Mouse (Mus musculus): ENCODE data around the gene Htra3. TPM values are rescaled to one million over a fixed set of nuclear protein-coding genes. Genes with fewer than 3 reads are reported as not detected.

The Htra3 gene
- total and polyA plus RNA-seq, 3 experiments, result not detected

GRCm38 (mm10) chr5:35632841-35633240, 46.7 kb downstream of the Htra3 start:
- H3K9me3 ChIP-seq (replicated peaks; ENCODE audit: insufficient read depth, low read length), result no peaks in the 10 kb centered on the region
- no peaks in the 10 kb centered on the region for H3K27me3 ChIP-seq (ENCODE audit: control insufficient read depth in 1 of 2, insufficient read depth in 2 of 2, low read length in 2 of 2)
- no peaks in the 10 kb centered on the region for H3K79me2 ChIP-seq (ENCODE audit: control insufficient read depth, insufficient read depth, low read length, poor library complexity)
- H3K4me1 ChIP-seq (ENCODE audit: control insufficient read depth in 1 of 2, insufficient read depth in 2 of 2, low read length in 2 of 2), result no peaks in the 10 kb centered on the region
- TF ChIP-seq ETS1 (IDR thresholded peaks at IDR 0.05; ENCODE audit: low read depth, low read length), result no peak
- TF ChIP-seq MEF2A (IDR thresholded peaks at IDR 0.05; ENCODE audit: extremely low read depth, insufficient replicate concordance, low read depth, low read length, poor library complexity, severe bottlenecking), result no peak
- TF ChIP-seq NRF1 (IDR thresholded peaks at IDR 0.05; ENCODE audit: insufficient read depth, low read depth, low read length, poor library complexity, severe bottlenecking), result no peak
- no peak for TF ChIP-seq EP300 (IDR thresholded peaks at IDR 0.05; ENCODE audit: low read depth in 1 of 2, low read length in 2 of 2)
- no peak for TF ChIP-seq CHD2 (IDR thresholded peaks at IDR 0.05; ENCODE audit: low read length)
- TF ChIP-seq RAD21 (IDR thresholded peaks at IDR 0.05; ENCODE audit: low read depth, low read length), result no peak
- no peak for TF ChIP-seq POLR2AphosphoS2 (IDR thresholded peaks at IDR 0.05; ENCODE audit: low read length)
- TF ChIP-seq SMC3 (IDR thresholded peaks at IDR 0.05; ENCODE audit: low read depth, low read length), result no peak
- TF ChIP-seq POLR2AphosphoS5 (IDR thresholded peaks at IDR 0.05; ENCODE audit: borderline replicate concordance, low read depth, low read length), result no peak
- TF ChIP-seq HCFC1 (IDR thresholded peaks at IDR 0.05; ENCODE audit: low read depth, low read length), result no peak
- no peak for TF ChIP-seq KAT2A (conservative IDR thresholded peaks at IDR 0.05; ENCODE audit: low read depth, low read length)
- no peak for TF ChIP-seq ZC3H11A (IDR thresholded peaks at IDR 0.05; ENCODE audit: low read depth, low read length)
- no peak for TF ChIP-seq MYB (IDR thresholded peaks at IDR 0.05; ENCODE audit: low read depth, low read length)
- TF ChIP-seq ZMIZ1 (IDR thresholded peaks at IDR 0.05; ENCODE audit: low read depth, low read length), result no peak
- no peak for TF ChIP-seq TBP (IDR thresholded peaks at IDR 0.05; ENCODE audit: low read depth, low read length)
- TF ChIP-seq USF1 (IDR thresholded peaks at IDR 0.05; ENCODE audit: low read depth, low read length), result no peak
- no peak for TF ChIP-seq GATA1 (IDR thresholded peaks at IDR 0.05; ENCODE audit: low read depth, low read length)
- TF ChIP-seq TAL1 (IDR thresholded peaks at IDR 0.05; ENCODE audit: low read length), result no peak
- no peaks in the 10 kb centered on the region for H3K36me3 ChIP-seq (ENCODE audit: control insufficient read depth in 1 of 2, insufficient read depth in 2 of 2, low read length in 2 of 2)
- H3K27ac ChIP-seq (ENCODE audit: control insufficient read depth, low read depth, low read length), result no peak overlapping the region
- H3K9ac ChIP-seq (ENCODE audit: control insufficient read depth, low read depth, low read length, poor library complexity, severe bottlenecking), result no peak overlapping the region
- no peak for DNase-seq (ENCODE audit: low read depth, low spot score)
- H3K4me3 ChIP-seq (ENCODE audit: control insufficient read depth in 1 of 2, insufficient read depth in 1 of 2, low read depth in 2 of 2, low read length in 2 of 2), result no peak overlapping the region

GRCm38 (mm10) chr5:35631755-35632154, 47.8 kb downstream of the Htra3 start:
- H3K9me3 ChIP-seq (replicated peaks; ENCODE audit: insufficient read depth, low read length), result no peaks in the 10 kb centered on the region
- H3K4me1 ChIP-seq (ENCODE audit: control insufficient read depth in 1 of 2, insufficient read depth in 2 of 2, low read length in 2 of 2), result no peaks in the 10 kb centered on the region
- no peak for TF ChIP-seq MAX (IDR thresholded peaks at IDR 0.05; ENCODE audit: low read length)
- no peak for TF ChIP-seq SIN3A (IDR thresholded peaks at IDR 0.05; ENCODE audit: low read length)
- TF ChIP-seq POLR2AphosphoS5 (IDR thresholded peaks at IDR 0.05; ENCODE audit: borderline replicate concordance, low read depth, low read length), result no peak
- no peak for TF ChIP-seq POLR2AphosphoS2 (IDR thresholded peaks at IDR 0.05; ENCODE audit: low read length)
- no peak for TF ChIP-seq JUND (IDR thresholded peaks at IDR 0.05; ENCODE audit: low read depth, low read length)
- no peak for TF ChIP-seq NELFE (IDR thresholded peaks at IDR 0.05; ENCODE audit: low read depth, low read length)
- no peak for TF ChIP-seq ZMIZ1 (IDR thresholded peaks at IDR 0.05; ENCODE audit: low read depth, low read length)
- no peak for TF ChIP-seq MYB (IDR thresholded peaks at IDR 0.05; ENCODE audit: low read depth, low read length)
- no peak for TF ChIP-seq ZNF384 (IDR thresholded peaks at IDR 0.05; ENCODE audit: low read depth, low read length)
- TF ChIP-seq ELF1 (IDR thresholded peaks at IDR 0.05; ENCODE audit: low read depth, low read length), result no peak
- TF ChIP-seq ETS1 (IDR thresholded peaks at IDR 0.05; ENCODE audit: low read depth, low read length), result no peak
- no peak overlapping the region for H3K9ac ChIP-seq (ENCODE audit: control insufficient read depth, low read depth, low read length, poor library complexity, severe bottlenecking)
- H3K27ac ChIP-seq (ENCODE audit: control insufficient read depth, low read depth, low read length), result no peak overlapping the region
- no peaks in the 10 kb centered on the region for H3K27me3 ChIP-seq (ENCODE audit: control insufficient read depth in 1 of 2, insufficient read depth in 2 of 2, low read length in 2 of 2)
- H3K4me3 ChIP-seq (ENCODE audit: control insufficient read depth in 1 of 2, insufficient read depth in 1 of 2, low read depth in 2 of 2, low read length in 2 of 2), result no peak overlapping the region
- DNase-seq (ENCODE audit: low read depth, low spot score), result no peak
- H3K79me2 ChIP-seq (ENCODE audit: control insufficient read depth, insufficient read depth, low read length, poor library complexity), result no peaks in the 10 kb centered on the region
- no peaks in the 10 kb centered on the region for H3K36me3 ChIP-seq (ENCODE audit: control insufficient read depth in 1 of 2, insufficient read depth in 2 of 2, low read length in 2 of 2)

Data from MEL (cell line).